Mouse (Mus musculus) small intestine, adult 2 months (tissue): ENCODE data around the gene Tmppe.

Experiments
- CTCF ChIP-seq: fragments of 200-500 bp; IDR thresholded peaks from 2 replicates; pipeline ENCODE4 v1.5.1; 2012; ENCODE audit warnings: low read depth, mild to moderate bottlenecking, control low read depth, inconsistent platforms, low read length, moderate library complexity, mixed read lengths; ENCODE audit not compliant: insufficient replicate concordance, insufficient read length; ENCODE audit errors: extremely low read depth
- POLR2A ChIP-seq: fragments of 200-500 bp; IDR thresholded peaks from 2 replicates; pipeline ENCODE4 v1.6.1; 2012; ENCODE audit warnings: low read depth, mild to moderate bottlenecking, control low read depth, inconsistent platforms, low read length, moderate library complexity

DNA sequence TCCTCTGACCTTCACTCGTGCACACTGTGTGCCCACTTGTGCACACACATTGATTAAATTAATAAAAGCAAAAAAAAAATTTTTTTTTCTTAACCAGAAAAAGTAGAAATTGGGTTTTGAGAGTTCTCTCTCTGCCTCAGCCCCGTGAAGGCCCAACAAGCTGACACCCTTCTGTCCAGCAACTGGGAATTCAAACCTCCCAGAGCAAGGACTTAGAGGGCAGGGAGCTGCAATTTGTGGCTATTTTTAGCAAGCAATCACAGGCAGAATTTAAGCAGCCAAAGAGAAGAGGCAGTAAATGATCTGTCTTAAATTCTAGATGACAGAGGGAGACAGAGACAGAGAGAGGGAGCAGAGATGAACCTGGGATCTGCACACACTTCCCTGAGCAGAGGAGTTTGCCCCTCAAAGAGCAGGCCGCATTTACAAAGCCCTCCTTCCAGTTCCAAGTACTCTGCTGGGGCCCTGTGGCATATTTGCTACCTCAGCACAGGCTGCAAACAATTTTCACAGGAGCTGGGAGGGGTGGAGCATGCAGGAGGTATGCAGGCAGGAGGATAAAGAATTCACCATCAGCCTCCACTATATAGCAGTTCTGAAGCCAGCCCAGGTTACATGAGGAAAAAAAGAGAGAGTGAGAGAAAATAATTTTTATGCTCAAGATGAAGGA, 12.1 kb upstream of the Tmppe start:
- TF ChIP-seq CTCF (no peak), POLR2A (no peak)
